Comparison of ENCODE assay signal across 9 mouse cellular contexts in genomic region chr9:43879969-43880396, GRCm38 (mm10).
A peak's percentile ranks its signal among the peaks of the same experiment; 100 is the strongest.
DNase-seq lines count a peak whose midpoint lies in the region; ATAC-seq and TF ChIP-seq lines count a peak whose summit lies in the region.
"Had no signal": no experiment of that assay in that cellular context is flagged by ENCODE, and none has a peak within 500 bp of the region (broad histone marks: within the 10 kb centered on the region; RNA-seq: fewer than 3 reads in every experiment).

No protein-coding gene starts in this region.

- H3K27me3 ChIP-seq in heart, embryonic 15.5 days: peaks cover 60% of the 10 kb centered on the region
- H3K27me3 ChIP-seq in hindbrain, embryonic 10.5 days (ENCODE audit: insufficient read depth, poor library complexity, severe bottlenecking): peaks cover 58% of the 10 kb centered on the region
- no peaks in the 10 kb centered on the region for H3K27me3 ChIP-seq in kidney, adult 2 months (replicated peaks; ENCODE audit: control insufficient read depth, insufficient read depth, low read length)

- no peak overlapping the region for H3K9ac ChIP-seq in heart, embryonic 15.5 days

- DNase-seq in heart, postnatal 25 days (ENCODE audit: low spot score): no peak
- peak; percentile 72 for DNase-seq in embryo, embryonic 10 days (ENCODE audit: low spot score)
- peak; percentile 88 for DNase-seq in hindbrain, embryonic 10.5 days (ENCODE audit: low spot score)
- DNase-seq in left cerebral cortex, postnatal 14 days (ENCODE audit: low spot score in 2 of 2): peak; percentile 81 to 85
- peak; percentile 74 for DNase-seq in retina, postnatal 1 day
- no peak for DNase-seq in testis, postnatal 10 days (ENCODE audit: low spot score)
- DNase-seq in kidney, adult 2 months: no peak

- TF ChIP-seq CTCF in kidney, adult 2 months (conservative IDR thresholded peaks at IDR 0.05; ENCODE audit: insufficient read depth, insufficient read length, low read depth, low read length): no peak

- no peak overlapping the region for H3K27ac ChIP-seq in heart, embryonic 15.5 days
- peak overlapping the region; percentile 79 for H3K27ac ChIP-seq in hindbrain, embryonic 10.5 days
- H3K27ac ChIP-seq in kidney, adult 2 months (ENCODE audit: insufficient read depth, low read depth, low read length): no peak overlapping the region

- no peak for ATAC-seq in heart, embryonic 15.5 days (replicated peaks; ENCODE audit: insufficient number of reproducible peaks, insufficient read depth, low FRiP score, low read depth)
- ATAC-seq: Patski had no signal

- peaks cover 15% of the 10 kb centered on the region for H3K4me1 ChIP-seq in heart, embryonic 15.5 days (replicated peaks)
- H3K4me1 ChIP-seq in hindbrain, embryonic 10.5 days (replicated peaks): peaks cover 30% of the 10 kb centered on the region
- H3K4me1 ChIP-seq in kidney, adult 2 months (ENCODE audit: control insufficient read depth, insufficient read depth, low read length): no peaks in the 10 kb centered on the region

- H3K4me2 ChIP-seq in heart, embryonic 15.5 days: peak overlapping the region; percentile 54

- H3K9me3 ChIP-seq in heart, embryonic 15.5 days (replicated peaks): no peaks in the 10 kb centered on the region
- no peaks in the 10 kb centered on the region for H3K9me3 ChIP-seq in hindbrain, embryonic 10.5 days

- under 1% methylated on average over 26 of the region's 26 CpGs for WGBS in heart, embryonic 15.5 days
- WGBS in hindbrain, embryonic 10.5 days: under 1% methylated on average over 26 of the region's 26 CpGs
- WGBS in kidney, adult 2 months: 2% methylated on average over 26 of the region's 26 CpGs

- intact Hi-C loops in heart, postnatal 25 days (cut with DNase I): no loop called here
- intact Hi-C loops in left cerebral cortex, postnatal 14 days (cut with DNase I): no loop called here

- no peak for TF ChIP-seq POLR2A in kidney, adult 2 months (IDR thresholded peaks at IDR 0.05; ENCODE audit: low read depth, low read length)

- peak overlapping the region; percentile 28 for H3K4me3 ChIP-seq in heart, embryonic 15.5 days
- H3K4me3 ChIP-seq in hindbrain, embryonic 10.5 days: peak overlapping the region; percentile 46
- H3K4me3 ChIP-seq in kidney, adult 2 months (ENCODE audit: insufficient read depth, low read depth, low read length): no peak overlapping the region

- no peaks in the 10 kb centered on the region for H3K36me3 ChIP-seq in heart, embryonic 15.5 days
- H3K36me3 ChIP-seq in hindbrain, embryonic 10.5 days: no peaks in the 10 kb centered on the region
- no peaks in the 10 kb centered on the region for H3K36me3 ChIP-seq in kidney, adult 2 months (ENCODE audit: control insufficient read depth, insufficient read depth, low read length)

Comparison
In these comparisons a context has a peak if more than half of its experiments do, and no peak if none do; other contexts are left out.
1. DNase-seq: peak in embryo, embryonic 10 days (single experiment), hindbrain, embryonic 10.5 days (single experiment), left cerebral cortex, postnatal 14 days (2 of 2) and retina, postnatal 1 day (single experiment); none in heart, postnatal 25 days (single experiment), testis, postnatal 10 days (single experiment) and kidney, adult 2 months (single experiment).